Mouse (Mus musculus): ENCODE measurements around the gene Tbl3. TPM values are rescaled to one million over a fixed set of nuclear protein-coding genes. Genes with fewer than 3 reads are reported as not detected.

The Tbl3 gene
- polyA plus RNA-seq, 1 experiment from 2014 or later, result 71.8 TPM

Other genes with a start within 250 kb of the Tbl3 start
- gene E4f1, start 237.3 kb downstream of the Tbl3 start, polyA plus RNA-seq (2016; fragmentation: Nextera tagmentation; extraction: Ambion mirVana), result 19.2 and 20.7 TPM in 2 replicates
- gene Pgp, start 237.3 kb downstream of the Tbl3 start, polyA plus RNA-seq (2016; fragmentation: Nextera tagmentation; extraction: Ambion mirVana), result 99.5 and 101 TPM in 2 replicates
- 0.18 TPM in 1 of 2 replicates, not detected in the other for gene Bricd5, start 233.8 kb downstream of the Tbl3 start, polyA plus RNA-seq (2016; fragmentation: Nextera tagmentation; extraction: Ambion mirVana)
- 17.2 and 19.4 TPM in 2 replicates for gene Mlst8, start 228.6 kb downstream of the Tbl3 start, polyA plus RNA-seq (2016; fragmentation: Nextera tagmentation; extraction: Ambion mirVana)
- 0.14 and 0.32 TPM in 2 replicates for gene Caskin1, start 219.1 kb downstream of the Tbl3 start, polyA plus RNA-seq (2016; fragmentation: Nextera tagmentation; extraction: Ambion mirVana)
- 52.2 and 55.4 TPM in 2 replicates for gene Traf7, start 179.7 kb downstream of the Tbl3 start, polyA plus RNA-seq (2016; fragmentation: Nextera tagmentation; extraction: Ambion mirVana)
- gene Rab26, start 173.4 kb downstream of the Tbl3 start, polyA plus RNA-seq (2016; fragmentation: Nextera tagmentation; extraction: Ambion mirVana), result 1.3 and 1.9 TPM in 2 replicates
- 6.0 and 6.5 TPM in 2 replicates for gene Pkd1, start 157.8 kb downstream of the Tbl3 start, polyA plus RNA-seq (2016; fragmentation: Nextera tagmentation; extraction: Ambion mirVana)
- 30.8 and 35.0 TPM in 2 replicates for gene Tsc2, start 75.0 kb downstream of the Tbl3 start, polyA plus RNA-seq (2016; fragmentation: Nextera tagmentation; extraction: Ambion mirVana)
- gene Nthl1, start 75.0 kb downstream of the Tbl3 start, polyA plus RNA-seq (2016; fragmentation: Nextera tagmentation; extraction: Ambion mirVana), result 11.3 and 12.4 TPM in 2 replicates
- gene Slc9a3r2, start 57.3 kb downstream of the Tbl3 start, polyA plus RNA-seq (2016; fragmentation: Nextera tagmentation; extraction: Ambion mirVana), result 14.6 and 15.2 TPM in 2 replicates
- 0.33 TPM in 1 of 2 replicates, not detected in the other for gene Npw, start 49.2 kb downstream of the Tbl3 start, polyA plus RNA-seq (2016; fragmentation: Nextera tagmentation; extraction: Ambion mirVana)
- gene Zfp598, start 38.0 kb downstream of the Tbl3 start, polyA plus RNA-seq (2016; fragmentation: Nextera tagmentation; extraction: Ambion mirVana), result 19.7 and 20.4 TPM in 2 replicates
- 0.06 and 0.27 TPM in 2 replicates for gene Syngr3, start 17.7 kb downstream of the Tbl3 start, polyA plus RNA-seq (2016; fragmentation: Nextera tagmentation; extraction: Ambion mirVana)
- gene Gfer, start 11.5 kb downstream of the Tbl3 start, polyA plus RNA-seq (2016; fragmentation: Nextera tagmentation; extraction: Ambion mirVana), result 51.4 and 52.5 TPM in 2 replicates
- gene Noxo1, start 11.4 kb downstream of the Tbl3 start, polyA plus RNA-seq (2016; fragmentation: Nextera tagmentation; extraction: Ambion mirVana), result 0.51 and 0.58 TPM in 2 replicates
- 0.19 and 0.46 TPM in 2 replicates for gene Rnf151, start 10.4 kb upstream of the Tbl3 start, polyA plus RNA-seq (2016; fragmentation: Nextera tagmentation; extraction: Ambion mirVana)
- gene Rps2, start 10.5 kb upstream of the Tbl3 start, polyA plus RNA-seq (2016; fragmentation: Nextera tagmentation; extraction: Ambion mirVana), result 1,444 and 1,454 TPM in 2 replicates
- 233 and 239 TPM in 2 replicates for gene Ndufb10, start 16.8 kb upstream of the Tbl3 start, polyA plus RNA-seq (2016; fragmentation: Nextera tagmentation; extraction: Ambion mirVana)
- not detected in 2 replicates for gene Rpl3l, start 20.2 kb upstream of the Tbl3 start, polyA plus RNA-seq (2016; fragmentation: Nextera tagmentation; extraction: Ambion mirVana)
- 20.8 and 21.6 TPM in 2 replicates for gene Msrb1, start 29.0 kb upstream of the Tbl3 start, polyA plus RNA-seq (2016; fragmentation: Nextera tagmentation; extraction: Ambion mirVana)
- gene Hs3st6, start 45.3 kb upstream of the Tbl3 start, polyA plus RNA-seq (2016; fragmentation: Nextera tagmentation; extraction: Ambion mirVana), result not detected in 2 replicates
- gene Meiob, start 96.6 kb upstream of the Tbl3 start, polyA plus RNA-seq (2016; fragmentation: Nextera tagmentation; extraction: Ambion mirVana), result 1.5 TPM in 2 replicates
- gene Hagh, start 132.5 kb upstream of the Tbl3 start, polyA plus RNA-seq (2016; fragmentation: Nextera tagmentation; extraction: Ambion mirVana), result 61.1 and 64.8 TPM in 2 replicates
- gene Fahd1, start 142.7 kb upstream of the Tbl3 start, polyA plus RNA-seq (2016; fragmentation: Nextera tagmentation; extraction: Ambion mirVana), result 34.2 and 34.6 TPM in 2 replicates
- 5.3 and 5.4 TPM in 2 replicates for gene Igfals, start 158.3 kb upstream of the Tbl3 start, polyA plus RNA-seq (2016; fragmentation: Nextera tagmentation; extraction: Ambion mirVana)
- 97.7 and 108 TPM in 2 replicates for gene Nubp2, start 178.7 kb upstream of the Tbl3 start, polyA plus RNA-seq (2016; fragmentation: Nextera tagmentation; extraction: Ambion mirVana)
- 37.5 and 40.0 TPM in 2 replicates for gene Spsb3, start 179.0 kb upstream of the Tbl3 start, polyA plus RNA-seq (2016; fragmentation: Nextera tagmentation; extraction: Ambion mirVana)
- 20.3 and 21.4 TPM in 2 replicates for gene Eme2, start 187.4 kb upstream of the Tbl3 start, polyA plus RNA-seq (2016; fragmentation: Nextera tagmentation; extraction: Ambion mirVana)
- 101 and 106 TPM in 2 replicates for gene Mrps34, start 187.5 kb upstream of the Tbl3 start, polyA plus RNA-seq (2016; fragmentation: Nextera tagmentation; extraction: Ambion mirVana)
- gene Nme3, start 188.8 kb upstream of the Tbl3 start, polyA plus RNA-seq (2016; fragmentation: Nextera tagmentation; extraction: Ambion mirVana), result 67.9 and 68.8 TPM in 2 replicates
- gene Mapk8ip3, start 229.3 kb upstream of the Tbl3 start, polyA plus RNA-seq (2016; fragmentation: Nextera tagmentation; extraction: Ambion mirVana), result 15.6 and 15.8 TPM in 2 replicates

Data from liver, embryonic 12.5 days (tissue).